Mouse (Mus musculus): ENCODE measurements around the gene Nav3. TPM values are rescaled to one million over a fixed set of nuclear protein-coding genes. Genes with fewer than 3 reads are reported as not detected.

Gene Nav3
- total RNA-seq, 4 experiments from 2014 or later: 1.1 to 2.3 (median 1.4) TPM

DNA sequence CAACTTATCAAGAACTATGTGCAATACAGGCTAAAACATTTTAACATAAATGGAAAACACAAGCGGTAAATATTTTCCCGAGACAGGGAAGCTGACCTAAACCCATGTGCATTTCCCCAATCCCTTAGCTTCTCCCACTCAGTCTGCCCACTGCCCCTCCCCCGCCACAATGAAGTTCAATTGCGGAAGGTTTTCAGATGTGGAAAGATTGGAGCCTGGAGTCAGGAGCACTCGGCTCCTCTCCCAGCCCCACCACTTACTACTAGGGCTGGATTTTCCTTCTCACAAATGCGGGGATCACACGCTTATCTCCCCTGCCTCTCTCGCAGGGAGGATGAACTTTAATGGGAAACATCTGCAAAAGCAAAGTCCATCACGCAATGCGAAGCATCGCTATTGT lies 534.6 kb downstream of the Nav3 start:
- DNase-seq (ENCODE audit: low spot score in 2 of 2): no peak

DNA sequence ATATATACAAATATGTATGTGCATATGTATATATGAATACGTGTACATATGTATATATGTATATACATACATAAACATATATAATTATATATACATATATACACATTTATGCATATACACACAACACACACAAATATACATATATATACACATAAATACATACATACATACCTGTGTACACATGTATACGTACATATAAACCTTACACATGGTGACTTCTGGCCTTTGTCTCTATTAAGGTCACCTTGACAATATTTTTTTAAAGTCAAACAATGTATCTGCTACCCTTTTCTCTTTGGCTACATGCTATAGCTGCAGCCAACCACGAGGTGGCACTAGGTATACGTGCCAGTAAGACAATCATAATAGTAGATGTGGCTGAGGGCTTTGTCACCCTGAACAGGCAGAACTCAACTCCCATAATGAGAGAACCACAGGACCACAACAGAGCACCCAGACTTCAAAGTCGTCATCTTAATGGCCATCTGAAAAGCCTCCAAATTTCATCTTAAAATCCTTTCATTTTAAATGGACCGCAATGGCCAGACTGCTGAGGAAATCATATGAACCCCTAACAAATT lies 535.3 kb downstream of the Nav3 start:
- DNase-seq (ENCODE audit: low spot score in 2 of 2): peak; percentile 29 to 38

GRCm38 (mm10) chr10:109919515-109919914 lies 536.5 kb downstream of the Nav3 start:
- DNase-seq (ENCODE audit: low spot score in 2 of 2): no peak

GRCm38 (mm10) chr10:109907206-109907605 lies 548.8 kb downstream of the Nav3 start:
- no peak for DNase-seq (ENCODE audit: low spot score in 2 of 2)

- no peak for DNase-seq (ENCODE audit: low spot score in 2 of 2)
Measured at GRCm38 (mm10) chr10:109906413-109906785, 549.6 kb downstream of the Nav3 start.

DNA sequence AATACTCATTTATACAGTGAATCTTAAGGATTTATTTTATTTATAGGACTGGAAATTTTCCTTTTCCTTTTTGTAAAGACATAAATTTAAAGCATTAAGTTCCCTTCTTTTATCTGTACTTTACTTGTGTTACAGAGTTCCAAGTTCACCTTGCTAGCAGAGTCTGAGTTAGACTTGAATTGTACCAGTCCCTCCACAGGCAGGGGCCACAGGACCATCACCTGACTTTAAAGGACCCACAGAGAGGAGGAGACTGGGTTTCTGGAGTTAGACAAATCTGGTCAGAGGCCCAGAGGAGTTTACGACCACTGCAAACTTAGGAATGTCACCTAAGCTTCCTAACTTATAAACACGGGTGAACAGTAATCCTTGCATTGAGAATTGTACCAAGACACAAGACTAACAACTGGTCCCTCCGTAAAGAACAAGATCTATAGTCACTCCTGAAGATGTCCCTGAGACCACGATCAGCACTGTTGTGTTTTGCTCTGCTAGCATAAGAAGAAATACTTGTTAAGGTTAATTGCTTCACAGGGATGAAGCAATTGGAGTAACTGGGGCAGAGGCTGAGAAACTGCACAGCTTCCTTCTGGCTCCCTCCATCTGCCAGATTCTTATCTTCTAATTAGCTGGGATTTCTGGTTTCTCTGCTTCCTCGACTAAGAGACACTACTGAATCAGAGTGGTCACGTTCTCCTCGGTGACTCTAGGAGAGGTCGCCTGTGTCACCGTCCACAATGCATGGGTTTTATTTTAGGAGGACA lies 550.2 kb downstream of the Nav3 start:
- no peak for DNase-seq (ENCODE audit: low spot score in 2 of 2)

DNA sequence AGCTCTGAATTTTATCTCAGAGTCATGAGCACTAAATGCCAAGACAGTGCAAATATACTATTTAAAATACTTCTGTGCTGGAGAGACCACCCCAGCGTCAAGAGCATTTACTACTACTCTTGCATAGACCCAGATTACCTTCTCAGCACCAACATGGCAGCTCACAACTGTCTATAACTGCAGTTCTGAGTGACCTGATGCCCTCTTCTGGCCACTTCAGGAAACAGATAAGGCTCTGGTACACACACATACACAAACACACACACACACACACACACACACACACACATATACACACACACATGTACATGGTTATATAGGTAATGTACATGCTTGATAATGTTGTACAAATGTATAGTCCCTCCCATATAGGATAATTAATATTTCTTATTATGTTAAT lies 551.2 kb downstream of the Nav3 start:
- DNase-seq (ENCODE audit: low spot score in 2 of 2): no peak

GRCm38 (mm10) chr10:109903701-109904555 lies 552.1 kb downstream of the Nav3 start:
- no peak for DNase-seq (ENCODE audit: low spot score in 2 of 2)

DNA sequence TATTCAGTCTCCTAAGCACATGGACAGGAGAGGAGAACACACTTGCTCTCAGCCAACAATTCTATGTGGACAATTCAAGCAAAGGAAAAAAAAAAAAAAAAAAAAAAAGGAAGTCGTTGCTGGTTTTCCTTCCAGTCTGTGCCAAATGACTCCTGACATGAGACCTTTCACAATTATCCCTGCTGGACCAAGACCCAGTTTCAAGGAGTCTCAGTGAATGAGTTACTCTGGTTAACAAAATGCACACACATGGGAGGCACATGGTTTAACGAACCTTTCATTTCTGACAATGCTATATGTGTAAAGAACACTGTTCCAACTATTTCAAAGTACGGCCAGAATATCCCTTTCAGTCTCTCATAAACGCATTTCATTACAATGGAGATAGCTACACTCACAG lies 552.8 kb downstream of the Nav3 start:
- no peak for DNase-seq (ENCODE audit: low spot score in 2 of 2)

DNA sequence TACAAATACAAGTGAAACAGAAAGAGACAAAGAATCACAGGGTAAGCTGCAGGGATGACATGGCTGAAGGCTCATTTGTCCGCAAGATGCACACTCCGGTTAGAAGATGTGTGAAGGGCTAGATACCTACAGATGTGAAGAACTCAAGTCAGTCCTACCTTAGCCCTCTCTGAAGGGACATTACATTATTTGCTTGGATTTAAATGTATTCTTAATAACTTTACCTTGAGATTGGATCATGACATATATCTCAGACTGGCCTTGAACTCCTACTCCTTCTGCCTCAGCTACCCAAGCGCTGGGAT lies 566.9 kb downstream of the Nav3 start:
- no peak for DNase-seq (ENCODE audit: low spot score in 2 of 2)

DNA sequence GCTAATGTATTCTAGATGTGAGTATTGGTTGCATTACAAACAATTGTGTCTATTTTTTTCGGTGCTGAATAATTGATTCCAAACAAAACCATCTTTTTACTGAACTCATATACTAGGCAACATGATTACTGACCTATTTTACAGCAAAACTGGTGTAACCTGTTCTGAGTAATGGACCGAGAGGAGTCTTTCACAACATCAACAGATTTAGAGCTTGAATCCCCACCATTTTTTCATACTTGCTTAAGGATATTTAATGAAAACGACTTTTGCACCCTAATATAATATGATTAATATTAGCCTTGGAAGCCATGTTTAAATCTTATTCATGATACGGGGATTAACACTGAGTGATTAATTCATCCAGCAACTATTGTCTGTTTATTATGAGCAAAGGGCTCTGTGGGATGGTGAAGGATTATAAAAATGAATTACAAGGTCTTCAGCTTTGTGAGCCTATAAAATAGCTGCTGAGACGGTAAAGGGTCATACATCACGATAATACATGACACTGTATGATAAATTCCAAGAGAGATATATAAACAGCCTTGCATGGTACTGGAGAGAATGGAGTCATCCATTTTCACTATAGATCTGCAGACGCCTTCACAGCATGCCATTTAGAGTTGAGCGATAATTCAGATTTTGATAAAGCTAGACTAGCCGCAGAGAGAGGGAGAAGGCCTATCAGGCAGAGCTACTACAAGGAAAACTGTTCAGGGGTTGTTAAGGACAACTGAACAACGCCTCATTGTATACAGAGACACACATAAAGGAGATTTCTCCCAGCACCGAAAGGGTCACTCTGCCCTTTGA lies 567.4 kb downstream of the Nav3 start:
- no peak for DNase-seq (ENCODE audit: low spot score in 2 of 2)

- no peak for DNase-seq (ENCODE audit: low spot score in 2 of 2)
Measured at GRCm38 (mm10) chr10:109887160-109887559, 568.8 kb downstream of the Nav3 start.

GRCm38 (mm10) chr10:109876107-109876506 lies 579.9 kb downstream of the Nav3 start:
- DNase-seq (ENCODE audit: low spot score in 2 of 2): no peak

- no peak for DNase-seq (ENCODE audit: low spot score in 2 of 2)
Measured at GRCm38 (mm10) chr10:109875312-109875830, 580.6 kb downstream of the Nav3 start.

DNA sequence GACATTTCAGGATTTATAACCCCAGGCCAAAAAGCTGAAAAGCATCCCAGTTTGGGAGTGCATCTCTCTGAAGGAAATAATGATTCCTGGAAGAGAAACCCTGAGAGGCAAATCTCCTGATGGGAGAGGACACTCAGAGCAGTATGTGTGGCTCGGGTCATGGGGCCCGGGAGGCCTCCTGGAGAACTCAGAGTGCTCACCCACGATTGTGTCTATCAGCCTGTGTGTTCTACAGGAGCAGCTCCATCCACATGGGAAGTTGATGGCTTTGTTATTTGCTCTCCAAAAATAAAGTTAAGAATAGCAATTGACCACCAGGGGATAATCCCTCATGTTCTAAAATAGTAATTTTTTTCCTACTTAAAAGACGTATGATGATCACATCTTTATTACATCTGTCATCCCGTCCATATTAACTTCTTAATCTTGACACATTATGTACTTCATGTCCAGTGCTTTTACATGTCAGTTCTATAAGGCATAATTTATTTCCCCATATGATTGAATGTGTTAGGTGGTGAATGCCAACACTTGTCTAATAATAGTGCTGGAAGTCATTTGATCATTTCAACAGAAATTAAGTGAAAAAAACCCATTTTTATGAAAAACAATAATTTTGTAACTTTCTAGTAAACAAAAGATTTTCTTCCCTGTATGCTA lies 581.2 kb downstream of the Nav3 start:
- no peak for DNase-seq (ENCODE audit: low spot score in 2 of 2)

DNA sequence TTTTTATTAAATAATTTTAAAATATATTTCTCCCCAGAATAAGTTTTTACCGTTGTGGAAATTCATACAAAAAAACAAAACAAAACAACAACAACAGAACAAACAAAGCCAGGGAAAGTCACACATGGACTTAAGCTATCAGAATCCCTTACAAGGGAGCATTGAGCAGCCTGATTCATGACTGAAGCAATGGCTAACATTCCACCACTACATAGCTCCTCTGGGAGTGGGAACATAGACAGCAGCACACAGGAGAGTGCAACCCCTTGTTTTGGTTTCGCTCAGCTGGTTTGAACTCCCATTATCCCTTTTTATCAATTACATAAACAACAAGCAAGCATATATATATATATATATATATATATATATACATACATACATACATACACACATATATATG lies 589.9 kb downstream of the Nav3 start:
- DNase-seq (ENCODE audit: low spot score in 2 of 2): no peak

GRCm38 (mm10) chr10:109865391-109865790 lies 590.6 kb downstream of the Nav3 start:
- no peak for DNase-seq (ENCODE audit: low spot score in 2 of 2)

- DNase-seq (ENCODE audit: low spot score in 2 of 2): no peak
Measured at GRCm38 (mm10) chr10:109864708-109865107, 591.3 kb downstream of the Nav3 start.

DNA sequence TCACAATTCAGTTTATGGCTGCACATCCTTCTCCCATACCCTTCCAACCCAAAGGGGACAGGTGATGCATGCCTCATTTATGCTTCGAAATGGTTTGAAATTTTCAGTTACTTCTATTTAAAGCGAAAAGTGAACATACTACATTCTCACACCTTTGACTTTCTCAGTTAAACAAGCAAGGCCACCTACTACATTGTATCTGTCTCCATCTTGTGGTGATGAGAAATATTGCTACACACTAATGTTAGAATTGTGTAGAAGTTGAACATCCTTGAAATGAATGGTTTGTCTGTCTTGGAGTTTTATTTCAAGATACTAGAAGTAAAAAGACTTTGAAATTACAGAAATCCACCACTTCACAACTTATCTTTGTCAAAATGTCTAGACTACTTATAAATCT lies 594.7 kb downstream of the Nav3 start:
- no peak for DNase-seq (ENCODE audit: low spot score in 2 of 2)

- no peak for DNase-seq (ENCODE audit: low spot score in 2 of 2)
Measured at GRCm38 (mm10) chr10:109858568-109858967, 597.4 kb downstream of the Nav3 start.

DNA sequence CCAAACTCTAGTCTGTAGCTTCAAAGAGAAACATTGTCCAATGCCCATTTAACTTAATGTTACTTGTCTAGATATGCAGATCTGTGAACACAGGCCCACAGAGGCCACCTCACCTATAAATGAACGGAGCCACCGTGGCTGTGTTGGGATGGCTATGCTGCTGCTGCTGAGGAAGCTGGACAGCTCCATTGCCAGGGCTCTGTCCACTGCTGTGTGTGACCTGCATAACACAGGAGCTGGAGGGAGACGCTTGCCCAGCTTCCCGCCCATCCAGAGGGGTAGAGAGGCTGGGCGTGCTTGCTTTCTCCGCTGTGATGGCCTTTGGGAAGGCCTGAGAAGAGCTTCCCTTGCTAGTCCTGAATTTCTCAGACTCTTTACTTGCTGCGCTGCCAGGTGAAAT lies 603.6 kb downstream of the Nav3 start:
- DNase-seq (ENCODE audit: low spot score in 2 of 2): no peak
